Mouse (Mus musculus): ENCODE data around the gene Adgrd1.

- TF ChIP-seq MEF2A (IDR thresholded peaks at IDR 0.05; ENCODE audit: borderline replicate concordance, low read depth, low read length) (no peak), CHD2 (IDR thresholded peaks at IDR 0.05; ENCODE audit: low read length) (no peak), TBP (conservative IDR thresholded peaks at IDR 0.05; ENCODE audit: low read depth, low read length) (no peak), CTCF (conservative IDR thresholded peaks at IDR 0.05 in 1 of 2, IDR thresholded peaks at IDR 0.05 in 1 of 2; ENCODE audit: low read depth in 2 of 2, low read length in 2 of 2) (no peak), USF1 (IDR thresholded peaks at IDR 0.05; ENCODE audit: low read depth, low read length) (no peak), MXI1 (IDR thresholded peaks at IDR 0.05; ENCODE audit: low read depth, low read length) (no peak), POLR2A (IDR thresholded peaks at IDR 0.05; ENCODE audit: low read depth, low read length) (no peak), USF2 (conservative IDR thresholded peaks at IDR 0.05; ENCODE audit: low read depth, low read length) (no peak), RCOR1 (conservative IDR thresholded peaks at IDR 0.05; ENCODE audit: low read depth, low read length) (no peak)
These were observed 69.0 kb downstream of the Adgrd1 start for GRCm38 (mm10) chr5:129165595-129165994.
